Mouse (Mus musculus) thymus, adult 2 months (tissue): ENCODE data around the gene Rdh1.
A peak's percentile ranks its signal among the peaks of the same experiment; 100 is the strongest.

Experiments used
- CTCF ChIP-seq: fragments of 200-500 bp; IDR thresholded peaks from 2 replicates; pipeline ENCODE4 v1.5.1; 2012; ENCODE audit warnings: mild to moderate bottlenecking, control low read depth, low read length, moderate library complexity, borderline replicate concordance; ENCODE audit not compliant: control insufficient read depth, poor library complexity, insufficient read depth; ENCODE audit errors: extremely low read depth
- POLR2A ChIP-seq: fragments of 200-500 bp; IDR thresholded peaks from 2 replicates; pipeline ENCODE4 v1.6.1; 2012; ENCODE audit warnings: mild to moderate bottlenecking, low read length, control low read depth, moderate library complexity; ENCODE audit not compliant: control insufficient read depth, poor library complexity, insufficient read depth; ENCODE audit errors: extremely low read depth

- TF ChIP-seq CTCF (peak; percentile 77), POLR2A (0 out of 2 replicates have a peak, but pooled peaks have one; percentile 16)
Observed at GRCm38 (mm10) chr10:127739083-127739660, 20.3 kb upstream of the Rdh1 start, which contains the start of gene Zbtb39.
